Mouse (Mus musculus) olfactory bulb, adult 2 months (tissue): ENCODE measurements at regions not wholly inside any gene's neighbourhood (a gene's known extent, or its start where the extent isn't known, plus 50 kb on each side); places are given as distances from the start of the nearest gene placed in this dataset.

ENCODE experiments used
- CTCF ChIP-seq: fragments of 200-500 bp; IDR thresholded peaks from 2 replicates; pipeline ENCODE4 v1.5.1; 2012; ENCODE audit warnings: low read depth, mild to moderate bottlenecking, low read length, moderate library complexity; ENCODE audit not compliant: insufficient read depth
- POLR2A ChIP-seq: fragments of 200-500 bp; IDR thresholded peaks from 2 replicates; pipeline ENCODE4 v1.6.1; 2012; ENCODE audit warnings: mild to moderate bottlenecking, low read depth, low read length, moderate library complexity; ENCODE audit not compliant: insufficient read depth

DNA sequence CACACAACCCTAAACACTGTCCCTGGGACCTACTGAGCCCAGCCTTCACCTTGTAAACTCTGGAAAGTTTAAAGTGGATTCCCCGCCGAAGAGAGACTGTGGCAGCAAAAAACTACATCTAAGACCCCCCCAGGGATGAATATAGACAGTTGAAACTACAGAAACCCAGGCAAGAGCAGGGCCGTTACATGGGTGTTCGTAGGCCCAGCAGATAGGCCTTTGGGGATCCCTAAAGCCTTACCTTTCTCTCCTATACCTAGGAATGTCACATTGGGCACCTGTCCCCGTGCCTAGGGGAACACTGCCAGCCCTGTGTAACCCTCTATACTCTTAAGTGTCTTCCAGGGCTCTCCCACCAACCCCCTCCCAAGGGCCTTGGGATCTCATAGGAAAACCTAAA lies 105.2 kb downstream of the Zfp36l2 start:
- no peak for TF ChIP-seq CTCF
- no peak for TF ChIP-seq POLR2A
